Mouse (Mus musculus) cortical plate, adult 2 months (tissue): ENCODE data around the gene Txnrd2. TPM values are rescaled to one million over a fixed set of nuclear protein-coding genes. Genes with fewer than 3 reads are reported as not detected.

Experiments used
- H3K27ac ChIP-seq: fragments of 200-500 bp; 2 replicates; pipeline ENCODE4 v1.5.1; 2012; ENCODE audit warnings: low read length, control low read depth, inconsistent platforms; ENCODE audit not compliant: insufficient read depth
- H3K4me1 ChIP-seq: fragments of 200-500 bp; 2 replicates; pipeline ENCODE4 v1.6.1; 2011; ENCODE audit warnings: low read length; ENCODE audit not compliant: control insufficient read depth, insufficient read depth
- H3K4me3 ChIP-seq: fragments of 200-500 bp; 2 replicates; pipeline ENCODE4 v1.5.1; 2011; ENCODE audit warnings: mild to moderate bottlenecking, low read length, control low read depth; ENCODE audit not compliant: insufficient read depth
- CTCF ChIP-seq: fragments of 200-500 bp; IDR thresholded peaks from 2 replicates; pipeline ENCODE4 v1.5.1; 2011; ENCODE audit warnings: mild to moderate bottlenecking, control low read depth, low read length; ENCODE audit not compliant: insufficient read depth; ENCODE audit errors: extremely low read depth
- POLR2A ChIP-seq: fragments of 200-500 bp; IDR thresholded peaks from 2 replicates; pipeline ENCODE4 v1.6.1; 2011; ENCODE audit warnings: mild to moderate bottlenecking, low read length, control low read depth; ENCODE audit not compliant: insufficient read depth; ENCODE audit errors: extremely low read depth
- polyA plus RNA-seq: library from polyadenylated mRNA; depleted of rRNA; stranded (reverse); fragments of >200 nt; gene quantifications from 2 replicates; pipeline ENCODE4 v1.2.3, GENCODE M21; 2012

The Txnrd2 gene
- polyA plus RNA-seq, 1 experiment, result 22.4 TPM

- no peak overlapping the region for H3K4me3 ChIP-seq
- H3K27ac ChIP-seq, result no peak overlapping the region
- no peak for TF ChIP-seq CTCF
- no peak for TF ChIP-seq POLR2A
- no peaks in the 10 kb centered on the region for H3K4me1 ChIP-seq
Observed at GRCm38 (mm10) chr16:18433341-18433920, 7.2 kb downstream of the Txnrd2 start.

- TF ChIP-seq POLR2A (no peak), CTCF (no peak)
- H3K27ac ChIP-seq, result no peak overlapping the region
- no peaks in the 10 kb centered on the region for H3K4me1 ChIP-seq
- no peak overlapping the region for H3K4me3 ChIP-seq
Observed at GRCm38 (mm10) chr16:18436128-18436527, 9.9 kb downstream of the Txnrd2 start.

- H3K4me1 ChIP-seq, result no peaks in the 10 kb centered on the region
- TF ChIP-seq CTCF (peak; percentile 99), POLR2A (no peak)
- no peak overlapping the region for H3K27ac ChIP-seq
- no peak overlapping the region for H3K4me3 ChIP-seq
Observed at GRCm38 (mm10) chr16:18443385-18443841, 17.2 kb downstream of the Txnrd2 start.

GRCm38 (mm10) chr16:18447243-18447642 lies 21.1 kb downstream of the Txnrd2 start:
- no peak overlapping the region for H3K4me3 ChIP-seq
- H3K27ac ChIP-seq, result no peak overlapping the region
- TF ChIP-seq CTCF (no peak), POLR2A (no peak)
- H3K4me1 ChIP-seq, result peaks cover 6% of the 10 kb centered on the region

- TF ChIP-seq CTCF, result no peak
- no peak for TF ChIP-seq POLR2A
- Histone ChIP-seq H3K4me1 (peaks cover 11% of the 10 kb centered on the region), H3K27ac (no peak overlapping the region), H3K4me3 (no peak overlapping the region)
Observed at GRCm38 (mm10) chr16:18448104-18448503, 21.9 kb downstream of the Txnrd2 start.

- H3K27ac ChIP-seq, result no peak overlapping the region
- TF ChIP-seq CTCF, result no peak
- no peak for TF ChIP-seq POLR2A
- H3K4me3 ChIP-seq, result no peak overlapping the region
- peaks cover 11% of the 10 kb centered on the region for H3K4me1 ChIP-seq
Observed at GRCm38 (mm10) chr16:18449005-18449404, 22.8 kb downstream of the Txnrd2 start.

DNA sequence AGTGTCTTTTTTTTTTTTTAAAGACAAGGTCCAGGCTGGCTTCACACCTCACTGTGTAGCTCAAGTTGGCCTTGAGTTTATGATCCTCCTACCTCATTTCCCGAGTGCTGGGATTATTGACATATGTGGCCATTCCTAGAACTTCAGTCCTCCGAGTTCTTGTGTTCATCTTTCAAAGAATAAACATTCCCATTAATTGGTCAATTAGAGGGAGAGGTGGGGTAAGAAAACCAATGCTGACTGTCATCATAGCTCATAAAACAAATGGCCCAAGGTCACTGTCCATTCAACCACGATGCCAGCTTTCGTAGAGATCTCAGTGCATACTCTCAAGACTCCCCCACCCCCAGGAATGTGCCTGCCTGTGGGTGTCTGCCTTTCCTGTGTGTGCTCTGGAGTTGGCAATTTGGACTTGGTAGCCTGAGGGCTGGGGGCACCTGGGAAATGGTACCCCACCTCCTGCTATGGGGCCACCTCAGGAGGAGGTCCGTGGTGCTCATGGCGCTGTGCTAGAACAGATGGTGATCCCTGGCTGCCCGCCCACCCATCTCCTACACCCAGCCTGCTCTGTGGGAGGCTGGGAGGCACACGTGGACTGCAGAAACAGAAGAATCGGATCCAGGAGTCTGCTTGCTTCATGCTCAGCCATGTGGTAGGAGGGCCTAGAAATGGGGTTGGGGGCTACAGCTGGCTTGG lies 25.4 kb downstream of the Txnrd2 start:
- H3K4me3 ChIP-seq, result no peak overlapping the region
- TF ChIP-seq CTCF (no peak), POLR2A (no peak)
- H3K27ac ChIP-seq, result peak overlapping the region; percentile 74
- H3K4me1 ChIP-seq, result peaks cover 11% of the 10 kb centered on the region

- Histone ChIP-seq H3K4me1 (peaks cover 11% of the 10 kb centered on the region), H3K27ac (peak overlapping the region; percentile 74)
Observed at GRCm38 (mm10) chr16:18452361-18452862, 26.2 kb downstream of the Txnrd2 start.

GRCm38 (mm10) chr16:18453846-18454245 lies 27.7 kb downstream of the Txnrd2 start:
- H3K4me3 ChIP-seq, result no peak overlapping the region
- TF ChIP-seq CTCF, result no peak
- H3K4me1 ChIP-seq, result peaks cover 11% of the 10 kb centered on the region
- no peak overlapping the region for H3K27ac ChIP-seq

More at GRCm38 (mm10) chr16:18452361-18452862, 26.2 kb downstream of the Txnrd2 start:
- H3K4me3 ChIP-seq, result no peak overlapping the region
- no peak for TF ChIP-seq CTCF
- TF ChIP-seq POLR2A, result no peak

DNA sequence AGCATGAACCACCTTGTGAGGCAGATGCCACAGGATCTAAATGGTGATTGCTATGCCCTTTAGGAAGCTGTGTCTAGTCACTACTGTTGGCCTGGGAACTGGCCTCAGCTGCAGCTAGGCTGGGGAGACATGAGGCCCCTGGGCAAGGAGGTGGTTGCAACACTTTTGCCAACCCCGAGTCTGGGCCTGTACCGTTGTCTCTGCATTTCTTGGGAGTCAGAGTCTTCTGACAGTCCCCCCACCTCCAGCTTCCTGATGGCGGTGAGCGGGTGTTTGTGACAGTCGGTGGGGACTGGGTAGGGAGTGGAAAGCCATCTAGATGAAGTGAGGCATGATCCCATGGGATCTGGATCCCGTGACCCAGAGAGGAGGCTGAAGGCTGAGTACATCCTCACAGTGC lies 29.2 kb downstream of the Txnrd2 start:
- no peak for TF ChIP-seq POLR2A
- no peak for TF ChIP-seq CTCF
- no peak overlapping the region for H3K4me3 ChIP-seq

More for the DNA sequence above, 29.2 kb downstream of the Txnrd2 start:
- Histone ChIP-seq H3K27ac (no peak overlapping the region), H3K4me1 (peaks cover 11% of the 10 kb centered on the region)
